Mouse (Mus musculus): ENCODE results near the gene Vmn2r56.
A peak's percentile ranks its signal among the peaks of the same experiment; 100 is the strongest.
"Not testable (repeated sequence)": the region's sequence is repeated elsewhere in the genome, so short reads cannot be mapped to it uniquely, and the experiment has no call there.

Gene Vmn2r56

DNA sequence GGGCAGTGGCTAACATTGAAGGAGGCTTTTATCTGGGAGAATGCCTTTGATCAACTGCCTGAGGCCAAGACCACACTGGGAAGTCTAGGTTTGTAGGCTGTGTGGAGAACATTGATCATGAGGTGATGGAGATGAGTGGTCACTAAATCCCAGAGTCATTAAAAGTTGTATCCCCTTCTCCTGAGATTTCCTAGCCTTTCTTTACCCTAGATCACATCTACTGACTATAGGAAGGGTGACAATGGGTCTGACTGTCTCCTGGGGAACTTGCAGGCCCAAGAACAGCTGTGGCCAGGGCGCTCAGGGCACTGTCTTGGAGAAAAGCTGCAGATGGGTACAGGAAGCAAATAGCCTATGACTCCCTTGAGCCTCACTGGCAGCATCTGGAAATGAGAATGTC lies at the start of gene Vmn2r56:
Vmn2r56 (minus strand) TSS at position 101 of the 400 bp plus-strand sequence.
- DNase-seq = no peak

DNA sequence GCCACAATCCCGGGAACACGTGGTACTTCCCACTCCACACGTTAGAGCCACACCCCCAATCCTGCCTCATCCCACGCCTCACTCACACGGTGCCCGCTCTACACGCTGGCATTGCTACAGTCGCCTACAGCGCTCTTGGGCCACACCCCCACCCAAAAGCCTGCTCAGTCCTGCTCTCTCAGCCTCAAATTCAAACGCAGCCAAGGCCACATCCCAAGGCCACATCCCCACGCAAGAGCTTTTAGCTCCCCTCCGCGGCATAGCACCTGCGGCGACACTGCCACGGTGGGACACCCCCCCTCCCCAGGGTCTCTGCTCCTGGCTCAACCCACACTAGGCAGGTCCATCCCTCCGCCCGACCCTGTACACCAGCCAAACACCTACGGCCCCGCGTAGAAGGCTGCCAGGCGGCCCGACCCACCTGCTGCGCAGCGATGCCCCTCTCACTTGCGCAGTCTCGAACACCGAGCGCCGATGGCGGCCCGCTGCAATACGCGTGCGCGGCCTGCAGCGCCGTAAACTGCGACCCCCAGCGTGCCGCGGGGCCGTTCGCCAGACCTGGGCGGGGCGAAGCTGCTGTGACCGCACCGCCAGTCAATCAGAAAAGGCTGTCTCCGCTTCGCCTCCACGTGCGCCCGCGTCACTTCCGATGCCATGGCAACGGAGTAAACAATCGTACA lies 45.5 kb upstream of the Vmn2r56 start:
- DNase-seq = peak; percentile 80 to 85

DNA sequence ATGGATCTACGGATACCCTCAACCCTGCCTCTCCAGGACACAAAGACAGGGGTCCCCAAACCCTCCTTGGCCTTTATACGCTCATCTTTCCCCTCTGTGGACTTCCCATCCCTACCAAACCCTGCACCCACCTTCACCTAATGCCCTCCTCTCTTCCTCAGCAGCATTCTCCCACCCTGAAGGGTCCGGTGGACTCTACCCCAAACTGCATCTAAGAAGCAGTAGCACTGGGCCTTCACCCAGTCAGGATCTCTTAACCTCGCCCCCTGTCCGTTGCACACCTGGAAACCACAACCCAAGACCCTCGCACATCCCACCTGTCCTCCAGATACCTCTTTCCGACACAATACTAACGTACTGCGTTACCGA lies 45.0 kb upstream of the Vmn2r56 start:
- no peak for DNase-seq

DNA sequence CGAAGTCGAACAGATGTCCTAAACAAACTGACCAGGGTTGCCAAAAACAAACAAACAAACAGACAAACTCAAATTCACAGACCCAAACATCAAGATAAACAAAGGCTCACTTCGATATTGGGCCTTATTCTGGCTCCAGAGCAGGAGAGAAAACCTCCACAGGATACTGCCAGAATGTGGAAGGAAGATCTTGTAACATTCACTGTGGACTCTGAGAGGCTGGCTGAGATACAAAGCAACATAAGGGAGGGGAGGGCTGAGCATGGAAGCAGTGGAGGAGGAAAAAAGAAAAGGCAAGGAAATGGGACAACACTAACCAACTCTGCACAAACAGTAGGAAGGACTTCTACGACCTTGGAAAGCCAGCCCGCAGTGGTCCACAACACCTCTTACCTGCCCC lies 44.3 kb upstream of the Vmn2r56 start:
- DNase-seq = peak; percentile 17 to 34

DNA sequence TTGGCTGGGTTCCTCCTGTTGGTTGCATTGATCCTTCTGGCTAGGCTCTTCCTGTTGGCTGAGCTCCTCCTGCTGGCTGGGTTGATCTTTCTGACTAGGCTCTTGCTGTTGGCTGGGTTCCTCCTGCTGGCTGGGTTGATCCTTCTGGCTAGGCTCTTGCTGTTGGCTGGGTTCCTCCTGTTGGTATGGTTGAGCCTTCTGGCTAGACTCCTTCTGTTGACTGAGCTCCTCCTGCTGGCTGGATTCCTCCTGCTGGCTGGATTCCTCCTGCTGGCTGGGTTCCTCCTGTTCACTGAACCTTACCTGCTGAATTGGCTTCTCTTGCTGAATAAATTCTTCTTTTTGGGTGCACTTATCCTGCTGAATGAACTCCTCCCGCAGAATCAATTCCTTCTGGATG lies 39.8 kb upstream of the Vmn2r56 start:
- peak; percentile 94 to 97 for DNase-seq

DNA sequence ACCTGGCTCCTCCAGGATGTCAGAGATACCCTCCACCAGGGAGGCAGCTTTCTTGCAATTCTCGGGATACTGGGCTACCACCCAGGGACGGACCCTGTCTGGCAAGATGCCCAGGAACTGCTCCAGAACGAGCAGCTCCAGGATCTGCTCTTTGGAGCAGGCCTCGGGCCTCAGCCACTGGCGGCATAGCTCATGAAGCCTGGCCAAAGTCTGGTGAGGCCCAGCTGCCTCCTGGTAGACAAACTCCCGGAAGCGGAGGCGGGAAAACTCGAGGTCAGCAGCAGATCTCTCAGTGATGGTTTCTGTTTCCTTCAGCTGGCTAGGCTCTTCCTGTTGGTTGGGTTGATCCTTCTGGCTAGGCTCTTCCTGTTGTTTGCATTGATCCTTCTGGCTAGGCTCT lies 39.3 kb upstream of the Vmn2r56 start:
- DNase-seq = peak in 1 of 2 experiments; percentile 43

DNA sequence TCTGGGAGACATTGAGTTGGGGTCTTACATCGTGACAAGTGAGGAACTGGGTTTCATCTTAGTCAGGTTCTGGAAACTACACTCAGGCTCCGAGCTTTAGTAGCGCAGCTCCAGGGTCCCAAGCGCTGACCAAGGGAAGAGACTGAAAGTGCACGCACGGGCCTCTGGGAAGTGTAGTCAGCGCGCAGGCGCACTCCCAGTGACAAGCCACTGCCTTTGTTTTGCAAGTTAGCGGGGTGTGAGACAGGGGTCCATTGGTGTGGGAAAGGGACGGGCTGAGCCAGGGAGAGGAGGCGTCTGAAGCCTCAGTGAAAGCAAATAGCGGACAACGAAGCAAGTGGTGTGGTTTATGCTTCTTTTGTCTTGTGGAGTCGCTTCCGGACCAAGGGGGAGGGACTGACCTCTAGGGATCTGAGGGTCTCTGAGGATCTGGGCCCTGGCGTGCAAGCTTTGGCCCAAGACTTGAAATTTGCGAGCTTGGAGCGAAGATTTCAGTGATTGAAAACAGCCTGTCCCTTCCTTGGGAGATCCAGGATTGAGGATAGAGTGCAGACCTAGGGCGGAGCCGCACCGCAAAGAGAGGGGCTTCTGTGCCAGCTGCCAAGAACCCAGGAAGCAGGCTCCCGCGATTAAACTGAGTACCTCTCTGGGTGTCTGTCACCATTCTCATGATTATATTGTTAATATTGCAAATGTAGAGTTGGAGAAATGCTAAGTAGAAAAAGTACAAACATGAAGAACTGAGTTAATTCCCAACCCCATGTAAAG lies 14.8 kb upstream of the Vmn2r56 start:
- DNase-seq = peak; percentile 3 to 4

DNA sequence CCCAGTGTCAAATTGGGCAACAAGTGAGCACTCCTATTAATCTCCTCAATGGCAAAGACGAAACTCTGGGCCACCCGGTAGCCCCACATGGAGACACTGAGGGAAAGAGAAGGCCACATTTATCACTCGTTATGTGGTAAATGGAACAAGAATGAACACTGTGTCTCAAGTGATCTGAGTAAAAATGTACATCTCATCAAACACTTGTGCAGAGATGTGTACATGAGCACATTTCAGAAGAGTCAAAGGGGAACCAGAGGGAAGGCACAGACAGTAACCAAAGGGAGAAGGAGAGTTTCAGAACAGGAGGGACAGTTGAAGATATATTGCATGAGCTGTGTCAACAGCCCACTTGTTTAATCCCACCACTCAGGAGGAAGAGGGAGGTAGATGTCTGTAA lies 49.9 kb downstream of the Vmn2r56 start, which contains the start of gene Vmn2r55:
Vmn2r55 (minus strand) TSS at position 101 of the 400 bp plus-strand sequence.
- not testable (repeated sequence) for DNase-seq

DNA sequence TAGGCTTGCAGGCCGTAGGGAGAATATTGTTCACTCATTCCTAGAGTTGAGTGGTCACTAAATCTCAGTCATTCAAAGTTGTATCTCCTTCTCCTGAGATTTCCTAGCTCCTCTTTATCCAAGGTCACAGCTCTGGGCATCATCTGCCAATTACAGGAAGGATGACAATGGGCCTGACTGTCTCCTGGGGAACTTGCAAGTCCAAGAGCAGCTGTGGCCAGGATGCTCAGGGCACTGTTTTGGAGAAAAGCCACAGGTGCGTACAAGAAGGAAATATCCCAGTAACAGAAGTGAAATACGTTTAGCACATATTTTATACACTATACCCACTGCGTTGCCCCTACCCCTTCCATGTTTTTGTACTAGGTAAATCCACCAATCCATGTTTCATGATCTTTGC lies 94.6 kb downstream of the Vmn2r56 start, which contains the start of gene Vmn2r54:
Vmn2r54 (minus strand) TSS at position 101 of the 400 bp plus-strand sequence.
- not testable (repeated sequence) for DNase-seq

All from cerebellum, postnatal 36 days (tissue).